Mouse (Mus musculus): ENCODE measurements around the gene 4931428L18Rik. TPM values are rescaled to one million over a fixed set of nuclear protein-coding genes. Genes with fewer than 3 reads are reported as not detected.

4931428L18Rik gene
- polyA plus RNA-seq, 1 experiment: 1.0 TPM

GRCm38 (mm10) chr1:31210144-31210543, 12.3 kb downstream of the 4931428L18Rik start:
- Histone ChIP-seq H3K27me3 (ENCODE audit: control insufficient read depth, insufficient read depth, low read length, poor library complexity, severe bottlenecking) (no peaks in the 10 kb centered on the region), H3K4me1 (ENCODE audit: control insufficient read depth, insufficient read depth, low read length) (no peaks in the 10 kb centered on the region)
- TF ChIP-seq CTCF (IDR thresholded peaks at IDR 0.05; ENCODE audit: low read depth, low read length): no peak
- TF ChIP-seq EP300 (IDR thresholded peaks at IDR 0.05; ENCODE audit: insufficient read depth, low read depth, low read length): no peak
- TF ChIP-seq POLR2A (IDR thresholded peaks at IDR 0.05; ENCODE audit: insufficient read depth, low read length): no peak

DNA sequence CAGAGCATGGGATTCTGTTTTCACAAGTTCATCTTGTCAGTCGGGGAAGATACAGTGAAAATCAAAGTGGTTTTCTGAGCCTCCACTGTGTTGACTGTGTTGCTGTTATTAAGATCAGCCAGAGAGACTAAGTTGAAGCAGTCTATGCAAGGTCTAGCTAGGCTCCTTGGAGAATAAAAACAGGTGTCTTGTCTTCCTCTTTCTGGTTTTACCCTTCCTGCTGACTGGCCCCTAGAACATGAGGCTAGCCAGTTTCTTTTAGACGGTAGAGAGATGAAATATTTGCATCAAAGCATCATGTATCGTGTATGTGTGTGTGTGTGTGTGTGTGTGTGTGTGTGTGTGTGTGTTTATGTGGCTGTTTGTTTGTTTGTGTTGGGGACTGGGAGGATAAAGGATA, 16.7 kb downstream of the 4931428L18Rik start:
- Histone ChIP-seq H3K9ac (ENCODE audit: low read depth, poor library complexity, severe bottlenecking) (no peak overlapping the region), H3K9me3 (replicated peaks; ENCODE audit: control insufficient read depth, insufficient read depth, low read length, poor library complexity, severe bottlenecking) (no peaks in the 10 kb centered on the region), H3K27ac (ENCODE audit: insufficient read depth, low read length) (no peak overlapping the region), H3K4me3 (ENCODE audit: low read depth, low read length) (no peak overlapping the region), H3K27me3 (ENCODE audit: control insufficient read depth, insufficient read depth, low read length, poor library complexity, severe bottlenecking) (no peaks in the 10 kb centered on the region), H3K4me1 (ENCODE audit: control insufficient read depth, insufficient read depth, low read length) (no peaks in the 10 kb centered on the region), H3K36me3 (ENCODE audit: control insufficient read depth, insufficient read depth, low read length, poor library complexity, severe bottlenecking) (no peaks in the 10 kb centered on the region)
- TF ChIP-seq POLR2A (IDR thresholded peaks at IDR 0.05; ENCODE audit: insufficient read depth, low read length) (no peak), CTCF (IDR thresholded peaks at IDR 0.05; ENCODE audit: low read depth, low read length) (no peak), EP300 (IDR thresholded peaks at IDR 0.05; ENCODE audit: insufficient read depth, low read depth, low read length) (no peak)

More at GRCm38 (mm10) chr1:31210144-31210543, 12.3 kb downstream of the 4931428L18Rik start:
- no peak overlapping the region for H3K9ac ChIP-seq (ENCODE audit: low read depth, poor library complexity, severe bottlenecking)
- no peak overlapping the region for H3K27ac ChIP-seq (ENCODE audit: insufficient read depth, low read length)
- no peaks in the 10 kb centered on the region for H3K9me3 ChIP-seq (replicated peaks; ENCODE audit: control insufficient read depth, insufficient read depth, low read length, poor library complexity, severe bottlenecking)
- no peak overlapping the region for H3K4me3 ChIP-seq (ENCODE audit: low read depth, low read length)
- no peaks in the 10 kb centered on the region for H3K36me3 ChIP-seq (ENCODE audit: control insufficient read depth, insufficient read depth, low read length, poor library complexity, severe bottlenecking)

DNA sequence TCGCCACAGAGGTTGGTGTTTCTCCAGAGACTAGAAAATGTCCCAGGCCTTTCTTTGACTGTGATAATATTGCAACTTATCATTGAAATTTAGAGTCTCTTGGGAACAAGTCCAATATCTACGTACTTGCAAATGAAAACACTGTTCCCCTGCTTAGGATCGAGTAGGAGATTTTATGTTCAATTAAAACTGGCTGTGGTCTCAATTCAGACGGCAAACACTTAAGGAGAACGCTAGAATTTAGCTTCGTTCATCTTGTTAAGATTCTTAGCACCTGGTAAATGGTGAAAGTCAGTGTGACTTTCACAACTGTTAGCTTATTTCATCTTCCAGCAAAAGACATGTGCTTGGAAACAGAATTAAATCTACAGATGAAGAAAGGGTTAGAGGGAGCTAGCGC, 17.1 kb downstream of the 4931428L18Rik start:
- Histone ChIP-seq H3K27me3 (ENCODE audit: control insufficient read depth, insufficient read depth, low read length, poor library complexity, severe bottlenecking) (no peaks in the 10 kb centered on the region), H3K4me3 (ENCODE audit: low read depth, low read length) (no peak overlapping the region), H3K36me3 (ENCODE audit: control insufficient read depth, insufficient read depth, low read length, poor library complexity, severe bottlenecking) (no peaks in the 10 kb centered on the region), H3K27ac (ENCODE audit: insufficient read depth, low read length) (no peak overlapping the region), H3K4me1 (ENCODE audit: control insufficient read depth, insufficient read depth, low read length) (no peaks in the 10 kb centered on the region), H3K9ac (ENCODE audit: low read depth, poor library complexity, severe bottlenecking) (no peak overlapping the region), H3K9me3 (replicated peaks; ENCODE audit: control insufficient read depth, insufficient read depth, low read length, poor library complexity, severe bottlenecking) (no peaks in the 10 kb centered on the region)
- TF ChIP-seq CTCF (IDR thresholded peaks at IDR 0.05; ENCODE audit: low read depth, low read length) (no peak), EP300 (IDR thresholded peaks at IDR 0.05; ENCODE audit: insufficient read depth, low read depth, low read length) (no peak), POLR2A (IDR thresholded peaks at IDR 0.05; ENCODE audit: insufficient read depth, low read length) (no peak)

GRCm38 (mm10) chr1:31203771-31204170, 18.7 kb downstream of the 4931428L18Rik start:
- no peak overlapping the region for H3K4me3 ChIP-seq (ENCODE audit: low read depth, low read length)
- no peaks in the 10 kb centered on the region for H3K4me1 ChIP-seq (ENCODE audit: control insufficient read depth, insufficient read depth, low read length)
- H3K27me3 ChIP-seq (ENCODE audit: control insufficient read depth, insufficient read depth, low read length, poor library complexity, severe bottlenecking): no peaks in the 10 kb centered on the region
- H3K27ac ChIP-seq (ENCODE audit: insufficient read depth, low read length): no peak overlapping the region
- H3K36me3 ChIP-seq (ENCODE audit: control insufficient read depth, insufficient read depth, low read length, poor library complexity, severe bottlenecking): no peaks in the 10 kb centered on the region
- no peak overlapping the region for H3K9ac ChIP-seq (ENCODE audit: low read depth, poor library complexity, severe bottlenecking)
- no peaks in the 10 kb centered on the region for H3K9me3 ChIP-seq (replicated peaks; ENCODE audit: control insufficient read depth, insufficient read depth, low read length, poor library complexity, severe bottlenecking)
- TF ChIP-seq POLR2A (IDR thresholded peaks at IDR 0.05; ENCODE audit: insufficient read depth, low read length) (no peak), CTCF (IDR thresholded peaks at IDR 0.05; ENCODE audit: low read depth, low read length) (no peak), EP300 (IDR thresholded peaks at IDR 0.05; ENCODE audit: insufficient read depth, low read depth, low read length) (no peak)

DNA sequence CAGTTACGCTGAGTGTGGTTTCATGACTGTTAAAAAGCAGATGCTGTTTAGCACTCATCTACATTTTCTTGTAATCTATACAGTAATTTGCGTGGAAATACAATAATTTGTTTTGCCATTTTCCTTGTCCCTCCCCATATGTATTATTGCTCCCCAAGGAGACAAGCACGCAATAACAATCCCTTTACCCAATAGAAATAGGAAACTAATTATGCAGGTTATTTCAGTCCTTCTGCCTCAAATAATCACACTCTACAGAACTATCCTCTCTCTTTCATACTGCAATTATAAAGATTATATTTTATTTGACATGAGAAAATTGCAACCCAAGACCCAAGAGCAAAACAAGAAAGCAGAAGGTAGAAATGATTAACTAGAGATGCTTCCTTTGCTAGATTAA, 25.5 kb downstream of the 4931428L18Rik start:
- Histone ChIP-seq H3K4me1 (ENCODE audit: control insufficient read depth, insufficient read depth, low read length) (no peaks in the 10 kb centered on the region), H3K9me3 (replicated peaks; ENCODE audit: control insufficient read depth, insufficient read depth, low read length, poor library complexity, severe bottlenecking) (no peaks in the 10 kb centered on the region), H3K9ac (ENCODE audit: low read depth, poor library complexity, severe bottlenecking) (no peak overlapping the region), H3K27ac (ENCODE audit: insufficient read depth, low read length) (no peak overlapping the region), H3K27me3 (ENCODE audit: control insufficient read depth, insufficient read depth, low read length, poor library complexity, severe bottlenecking) (no peaks in the 10 kb centered on the region), H3K36me3 (ENCODE audit: control insufficient read depth, insufficient read depth, low read length, poor library complexity, severe bottlenecking) (no peaks in the 10 kb centered on the region), H3K4me3 (ENCODE audit: low read depth, low read length) (no peak overlapping the region)
- TF ChIP-seq CTCF (IDR thresholded peaks at IDR 0.05; ENCODE audit: low read depth, low read length) (no peak), EP300 (IDR thresholded peaks at IDR 0.05; ENCODE audit: insufficient read depth, low read depth, low read length) (no peak), POLR2A (IDR thresholded peaks at IDR 0.05; ENCODE audit: insufficient read depth, low read length) (no peak)

- no peaks in the 10 kb centered on the region for H3K36me3 ChIP-seq (ENCODE audit: control insufficient read depth, insufficient read depth, low read length, poor library complexity, severe bottlenecking)
- H3K27ac ChIP-seq (ENCODE audit: insufficient read depth, low read length): no peak overlapping the region
- H3K4me1 ChIP-seq (ENCODE audit: control insufficient read depth, insufficient read depth, low read length): no peaks in the 10 kb centered on the region
- no peak overlapping the region for H3K4me3 ChIP-seq (ENCODE audit: low read depth, low read length)
- H3K9me3 ChIP-seq (replicated peaks; ENCODE audit: control insufficient read depth, insufficient read depth, low read length, poor library complexity, severe bottlenecking): no peaks in the 10 kb centered on the region
- no peak for TF ChIP-seq EP300 (IDR thresholded peaks at IDR 0.05; ENCODE audit: insufficient read depth, low read depth, low read length)
- no peak for TF ChIP-seq CTCF (IDR thresholded peaks at IDR 0.05; ENCODE audit: low read depth, low read length)
- TF ChIP-seq POLR2A (IDR thresholded peaks at IDR 0.05; ENCODE audit: insufficient read depth, low read length): no peak
- no peaks in the 10 kb centered on the region for H3K27me3 ChIP-seq (ENCODE audit: control insufficient read depth, insufficient read depth, low read length, poor library complexity, severe bottlenecking)
- no peak overlapping the region for H3K9ac ChIP-seq (ENCODE audit: low read depth, poor library complexity, severe bottlenecking)
These were observed 26.9 kb downstream of the 4931428L18Rik start for GRCm38 (mm10) chr1:31195633-31196032.

All from ES-Bruce4 (cell line).